Mouse (Mus musculus): Measurements from ENCODE around the gene Dgka. TPM values are rescaled to one million over a fixed set of nuclear protein-coding genes. Genes with fewer than 3 reads are reported as not detected.

The Dgka gene
- polyA plus RNA-seq, 1 experiment from 2014 or later, result 5.9 TPM

GRCm38 (mm10) chr10:128674469-128675008 lies 70.1 kb downstream of the Dgka start:
- peak overlapping the region; percentile 64; the same call in 1 of the 2 replicates for H3K9ac ChIP-seq (replicated peaks; ENCODE audit: low read length)
- ATAC-seq (replicated peaks; ENCODE audit: insufficient number of reproducible peaks, low FRiP score, low TSS enrichment, low read depth), result no peak
- peak overlapping the region; percentile 89 for H3K4me2 ChIP-seq (ENCODE audit: low read depth, low read length)
- no peaks in the 10 kb centered on the region for H3K4me1 ChIP-seq (ENCODE audit: control insufficient read depth, insufficient read depth, low read length)
- no peaks in the 10 kb centered on the region for H3K27me3 ChIP-seq (ENCODE audit: control insufficient read depth, insufficient read depth, low read length)
- H3K4me3 ChIP-seq (ENCODE audit: low read depth, low read length), result peak overlapping the region; percentile 58
- no peaks in the 10 kb centered on the region for H3K36me3 ChIP-seq (replicated peaks; ENCODE audit: control insufficient read depth, insufficient read depth, low read depth, low read length)
- no peaks in the 10 kb centered on the region for H3K9me3 ChIP-seq (replicated peaks; ENCODE audit: control insufficient read depth, low read length)
- H3K27ac ChIP-seq (replicated peaks; ENCODE audit: low read depth, low read length), result no peak overlapping the region
- peak; percentile 71 for DNase-seq (ENCODE audit: low spot score)
- WGBS, result 3% methylated on average over 9 of the region's 9 CpGs

- DNase-seq (ENCODE audit: low spot score), result peak; percentile 92
- WGBS, result 1% methylated on average over 60 of the region's 60 CpGs
- H3K27ac ChIP-seq (replicated peaks; ENCODE audit: low read depth, low read length), result peak within 1 kb of the TSS; percentile 22; the same call in 1 of the 2 replicates
These were observed 70.7 kb downstream of the Dgka start, which contains the start of gene Suox for GRCm38 (mm10) chr10:128673763-128674468. Gene Suox (minus strand): TSS chr10:128674073.

GRCm38 (mm10) chr10:128671148-128671547 lies 73.5 kb downstream of the Dgka start:
- Histone ChIP-seq H3K4me1 (ENCODE audit: control insufficient read depth, insufficient read depth, low read length) (no peaks in the 10 kb centered on the region; the same call in 1 of the 2 replicates), H3K27ac (replicated peaks; ENCODE audit: low read depth, low read length) (no peak overlapping the region), H3K9me3 (replicated peaks; ENCODE audit: control insufficient read depth, low read length) (no peaks in the 10 kb centered on the region), H3K36me3 (replicated peaks; ENCODE audit: control insufficient read depth, insufficient read depth, low read depth, low read length) (no peaks in the 10 kb centered on the region), H3K4me3 (ENCODE audit: low read depth, low read length) (no peak overlapping the region), H3K27me3 (ENCODE audit: control insufficient read depth, insufficient read depth, low read length) (no peaks in the 10 kb centered on the region), H3K4me2 (ENCODE audit: low read depth, low read length) (no peak overlapping the region), H3K9ac (replicated peaks; ENCODE audit: low read length) (no peak overlapping the region)
- no peak for ATAC-seq (replicated peaks; ENCODE audit: insufficient number of reproducible peaks, low FRiP score, low TSS enrichment, low read depth)
- no peak for DNase-seq (ENCODE audit: low spot score)
- WGBS, result 90% methylated on average over 9 of the region's 9 CpGs

More at GRCm38 (mm10) chr10:128673763-128674468, 70.7 kb downstream of the Dgka start, which contains the start of gene Suox:
- H3K4me1 ChIP-seq (ENCODE audit: control insufficient read depth, insufficient read depth, low read length), result no peaks in the 10 kb centered on the region
- H3K4me3 ChIP-seq (ENCODE audit: low read depth, low read length), result peak within 1 kb of the TSS; percentile 58
- no peaks in the 10 kb centered on the region for H3K27me3 ChIP-seq (ENCODE audit: control insufficient read depth, insufficient read depth, low read length)
- no peaks in the 10 kb centered on the region for H3K9me3 ChIP-seq (replicated peaks; ENCODE audit: control insufficient read depth, low read length)
- ATAC-seq (replicated peaks; ENCODE audit: insufficient number of reproducible peaks, low FRiP score, low TSS enrichment, low read depth), result peak; percentile 91
- H3K36me3 ChIP-seq (replicated peaks; ENCODE audit: control insufficient read depth, insufficient read depth, low read depth, low read length), result no peaks in the 10 kb centered on the region
- H3K4me2 ChIP-seq (ENCODE audit: low read depth, low read length), result peak within 1 kb of the TSS; percentile 89
- H3K9ac ChIP-seq (replicated peaks; ENCODE audit: low read length), result peak within 1 kb of the TSS; percentile 64

Other genes starting within 250 kb of the Dgka start
- gene Myl6b, start 246.2 kb downstream of the Dgka start, polyA plus RNA-seq (2014; fragmentation: Nextera tagmentation; extraction: Ambion mirVana), result 2.3 and 2.9 TPM in 2 replicates
- gene Esyt1, start 219.0 kb downstream of the Dgka start, polyA plus RNA-seq (2014; fragmentation: Nextera tagmentation; extraction: Ambion mirVana), result 12.5 and 15.8 TPM in 2 replicates
- 13.6 and 15.0 TPM in 2 replicates for gene Zc3h10, start 197.1 kb downstream of the Dgka start, polyA plus RNA-seq (2014; fragmentation: Nextera tagmentation; extraction: Ambion mirVana)
- gene Rpl41, start 195.6 kb downstream of the Dgka start, polyA plus RNA-seq (2014; fragmentation: Nextera tagmentation; extraction: Ambion mirVana), result 3,098 and 3,409 TPM in 2 replicates
- 268 and 270 TPM in 2 replicates for gene Pa2g4, start 178.9 kb downstream of the Dgka start, polyA plus RNA-seq (2014; fragmentation: Nextera tagmentation; extraction: Ambion mirVana)
- 10.2 and 10.6 TPM in 2 replicates for gene Erbb3, start 155.2 kb downstream of the Dgka start, polyA plus RNA-seq (2014; fragmentation: Nextera tagmentation; extraction: Ambion mirVana)
- 765 and 782 TPM in 2 replicates for gene Rps26, start 118.1 kb downstream of the Dgka start, polyA plus RNA-seq (2014; fragmentation: Nextera tagmentation; extraction: Ambion mirVana)
- 3.5 and 4.9 TPM in 2 replicates for gene Ikzf4, start 98.9 kb downstream of the Dgka start, polyA plus RNA-seq (2014; fragmentation: Nextera tagmentation; extraction: Ambion mirVana)
- 12.2 and 15.1 TPM in 2 replicates for gene Suox, start 70.8 kb downstream of the Dgka start, polyA plus RNA-seq (2014; fragmentation: Nextera tagmentation; extraction: Ambion mirVana)
- 71.6 and 74.3 TPM in 2 replicates for gene Rab5b, start 48.6 kb downstream of the Dgka start, polyA plus RNA-seq (2014; fragmentation: Nextera tagmentation; extraction: Ambion mirVana)
- 28.7 and 68.1 TPM in 2 replicates for gene Pmel, start 40.7 kb downstream of the Dgka start, polyA plus RNA-seq (2014; fragmentation: Nextera tagmentation; extraction: Ambion mirVana)
- 135 and 146 TPM in 2 replicates for gene Cdk2, start 39.8 kb downstream of the Dgka start, polyA plus RNA-seq (2014; fragmentation: Nextera tagmentation; extraction: Ambion mirVana)
- 45.9 TPM in 2 replicates for gene Pym1, start 3.0 kb upstream of the Dgka start, polyA plus RNA-seq (2014; fragmentation: Nextera tagmentation; extraction: Ambion mirVana)
- gene Mmp19, start 46.1 kb upstream of the Dgka start, polyA plus RNA-seq (2014; fragmentation: Nextera tagmentation; extraction: Ambion mirVana), result 0.21 and 0.24 TPM in 2 replicates
- 33.8 and 35.0 TPM in 2 replicates for gene Dnajc14, start 59.2 kb upstream of the Dgka start, polyA plus RNA-seq (2014; fragmentation: Nextera tagmentation; extraction: Ambion mirVana)
- gene Tmem198b, start 59.5 kb upstream of the Dgka start, polyA plus RNA-seq (2014; fragmentation: Nextera tagmentation; extraction: Ambion mirVana), result 14.2 and 14.8 TPM in 2 replicates
- gene Sarnp, start 72.5 kb upstream of the Dgka start, polyA plus RNA-seq (2014; fragmentation: Nextera tagmentation; extraction: Ambion mirVana), result 279 and 318 TPM in 2 replicates
- gene Ormdl2, start 76.8 kb upstream of the Dgka start, polyA plus RNA-seq (2014; fragmentation: Nextera tagmentation; extraction: Ambion mirVana), result 47.7 and 48.0 TPM in 2 replicates
- 10.5 and 10.9 TPM in 2 replicates for gene Gdf11, start 146.9 kb upstream of the Dgka start, polyA plus RNA-seq (2014; fragmentation: Nextera tagmentation; extraction: Ambion mirVana)
- 324 and 334 TPM in 2 replicates for gene Cd63, start 156.1 kb upstream of the Dgka start, polyA plus RNA-seq (2014; fragmentation: Nextera tagmentation; extraction: Ambion mirVana)
- gene Rdh5, start 178.0 kb upstream of the Dgka start, polyA plus RNA-seq (2014; fragmentation: Nextera tagmentation; extraction: Ambion mirVana), result 9.2 and 11.4 TPM in 2 replicates
- 196 and 213 TPM in 2 replicates for gene Bloc1s1, start 179.2 kb upstream of the Dgka start, polyA plus RNA-seq (2014; fragmentation: Nextera tagmentation; extraction: Ambion mirVana)
- gene Itga7, start 189.0 kb upstream of the Dgka start, polyA plus RNA-seq (2014; fragmentation: Nextera tagmentation; extraction: Ambion mirVana), result 2.3 and 2.7 TPM in 2 replicates
- not detected in 2 replicates for gene Mettl7b, start 216.1 kb upstream of the Dgka start, polyA plus RNA-seq (2014; fragmentation: Nextera tagmentation; extraction: Ambion mirVana)
- not detected in 2 replicates for gene Olfr9, start 244.6 kb upstream of the Dgka start, polyA plus RNA-seq (2014; fragmentation: Nextera tagmentation; extraction: Ambion mirVana)

All from embryonic facial prominence, embryonic 11.5 days (tissue).